Mouse (Mus musculus): ENCODE measurements at regions not wholly inside any gene's neighbourhood (a gene's known extent, or its start where the extent isn't known, plus 50 kb on each side); places are given as distances from the start of the nearest gene placed in this dataset.

DNA sequence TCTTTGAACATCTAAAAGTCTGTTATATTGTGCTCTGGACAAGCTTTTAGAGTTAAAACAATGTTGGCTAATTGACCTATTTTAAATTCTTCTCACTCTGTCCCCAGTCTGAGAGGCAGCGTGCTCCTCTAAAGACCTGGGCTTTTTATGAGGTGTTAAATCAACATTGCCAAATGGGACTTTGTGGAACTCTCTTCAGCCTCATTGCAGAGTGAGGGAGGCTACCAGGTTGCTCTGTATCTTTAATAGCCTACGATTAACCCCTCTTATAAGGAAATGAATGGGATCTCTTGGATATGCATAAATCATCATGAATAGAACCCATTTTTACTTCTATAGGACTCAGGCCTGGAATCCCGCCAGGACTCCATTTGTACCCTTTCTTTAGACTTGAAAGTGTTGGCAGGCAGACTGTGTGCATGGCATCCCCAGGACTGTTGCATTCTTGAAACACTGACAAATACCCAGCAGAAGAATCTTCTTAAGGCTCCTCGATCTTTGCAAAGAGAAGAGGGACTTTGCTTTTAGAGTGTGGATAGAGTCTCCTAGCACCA is 2157.1 kb downstream of the 4930444P10Rik start:
- no peak overlapping the region for H3K4me3 ChIP-seq (replicated peaks; ENCODE audit: insufficient read depth, low read depth, low read length)
- DNase-seq, result no peak
- 17% methylated on average over 4 of the region's 4 CpGs for WGBS
- no peak overlapping the region for H3K27ac ChIP-seq (ENCODE audit: insufficient read depth, low read length)
- no peaks in the 10 kb centered on the region for H3K27me3 ChIP-seq (ENCODE audit: control insufficient read depth, insufficient read depth, low read length)
- no peaks in the 10 kb centered on the region for H3K4me1 ChIP-seq (ENCODE audit: control insufficient read depth, insufficient read depth, low read length)
- no peak for TF ChIP-seq CTCF (IDR thresholded peaks at IDR 0.05; ENCODE audit: borderline replicate concordance, insufficient read depth, low read depth, low read length)
- TF ChIP-seq POLR2A (IDR thresholded peaks at IDR 0.05; ENCODE audit: borderline replicate concordance, insufficient read depth, low read length), result no peak

DNA sequence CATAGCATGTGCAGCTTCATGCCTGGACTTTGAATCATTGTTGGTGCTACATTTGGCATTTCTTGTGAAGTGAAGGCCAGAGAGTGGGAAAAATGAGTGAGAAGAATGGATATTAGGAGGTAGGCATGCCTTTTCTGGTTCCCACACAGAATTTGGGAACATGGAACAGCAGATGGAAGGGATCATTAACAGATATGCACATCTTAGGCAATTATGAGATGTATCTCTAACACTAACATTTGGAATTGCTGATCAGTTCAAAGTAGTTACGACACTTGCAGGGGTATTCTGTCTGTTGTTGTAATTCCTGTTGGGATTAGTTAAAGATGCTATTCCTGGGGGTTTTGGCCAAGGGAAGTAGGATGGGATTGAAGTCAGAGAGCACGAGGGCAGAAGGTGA is 2164.4 kb downstream of the 4930444P10Rik start:
- no peaks in the 10 kb centered on the region for H3K4me1 ChIP-seq (ENCODE audit: control insufficient read depth, insufficient read depth, low read length)
- no peaks in the 10 kb centered on the region for H3K27me3 ChIP-seq (ENCODE audit: control insufficient read depth, insufficient read depth, low read length)
- no peak for DNase-seq
- WGBS, result 65% methylated on average over 2 of the region's 2 CpGs
- H3K4me3 ChIP-seq (replicated peaks; ENCODE audit: insufficient read depth, low read depth, low read length), result no peak overlapping the region
- no peak for TF ChIP-seq POLR2A (IDR thresholded peaks at IDR 0.05; ENCODE audit: borderline replicate concordance, insufficient read depth, low read length)
- no peak for TF ChIP-seq CTCF (IDR thresholded peaks at IDR 0.05; ENCODE audit: borderline replicate concordance, insufficient read depth, low read depth, low read length)
- H3K27ac ChIP-seq (ENCODE audit: insufficient read depth, low read length), result no peak overlapping the region

DNA sequence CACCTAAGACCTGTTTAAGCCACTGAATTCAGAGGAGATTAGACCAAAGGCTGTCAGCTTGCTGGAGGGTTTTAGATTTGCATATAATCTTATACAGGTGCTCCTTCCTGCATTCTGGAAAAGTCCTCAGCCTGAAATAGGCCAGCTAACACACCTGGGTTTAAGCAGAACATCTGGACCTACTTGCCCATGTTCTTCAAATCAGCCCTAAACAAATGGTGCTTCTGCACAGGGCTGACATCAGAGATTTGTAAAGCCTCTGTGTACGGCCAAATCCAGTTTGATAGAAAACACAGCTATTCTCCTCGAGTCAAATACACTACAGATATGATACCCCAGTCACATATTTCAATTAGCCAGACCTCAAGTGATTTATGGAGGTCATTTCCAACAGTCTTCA is 2165.2 kb downstream of the 4930444P10Rik start:
- Histone ChIP-seq H3K4me1 (ENCODE audit: control insufficient read depth, insufficient read depth, low read length) (no peaks in the 10 kb centered on the region), H3K4me3 (replicated peaks; ENCODE audit: insufficient read depth, low read depth, low read length) (no peak overlapping the region), H3K27me3 (ENCODE audit: control insufficient read depth, insufficient read depth, low read length) (no peaks in the 10 kb centered on the region), H3K27ac (ENCODE audit: insufficient read depth, low read length) (no peak overlapping the region)
- 78% methylated on average over 2 of the region's 2 CpGs for WGBS
- TF ChIP-seq POLR2A (IDR thresholded peaks at IDR 0.05; ENCODE audit: borderline replicate concordance, insufficient read depth, low read length) (no peak), CTCF (IDR thresholded peaks at IDR 0.05; ENCODE audit: borderline replicate concordance, insufficient read depth, low read depth, low read length) (no peak)
- no peak for DNase-seq

DNA sequence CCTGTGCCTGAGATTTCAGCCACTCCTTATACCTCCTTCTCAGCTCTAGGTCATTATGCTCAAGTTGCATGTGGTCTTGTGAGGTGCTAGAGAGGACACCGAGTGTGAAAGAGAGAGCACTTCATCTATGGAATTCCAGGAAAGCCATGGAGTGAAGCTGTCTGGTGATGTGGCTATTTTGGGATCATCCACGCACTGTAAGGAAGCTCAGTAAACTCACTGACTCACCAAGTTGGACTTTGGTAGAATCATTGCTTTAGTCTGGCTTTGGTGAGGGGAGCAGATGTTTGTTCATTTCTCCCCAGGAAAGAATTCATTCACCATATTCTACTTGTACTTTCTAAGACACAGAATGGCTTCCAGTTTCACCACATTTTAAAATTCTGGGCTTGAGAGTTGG is 2167.1 kb downstream of the 4930444P10Rik start:
- no peak for TF ChIP-seq POLR2A (IDR thresholded peaks at IDR 0.05; ENCODE audit: borderline replicate concordance, insufficient read depth, low read length)
- no peak for TF ChIP-seq CTCF (IDR thresholded peaks at IDR 0.05; ENCODE audit: borderline replicate concordance, insufficient read depth, low read depth, low read length)
- 89% methylated on average over 2 of the region's 2 CpGs for WGBS

DNA sequence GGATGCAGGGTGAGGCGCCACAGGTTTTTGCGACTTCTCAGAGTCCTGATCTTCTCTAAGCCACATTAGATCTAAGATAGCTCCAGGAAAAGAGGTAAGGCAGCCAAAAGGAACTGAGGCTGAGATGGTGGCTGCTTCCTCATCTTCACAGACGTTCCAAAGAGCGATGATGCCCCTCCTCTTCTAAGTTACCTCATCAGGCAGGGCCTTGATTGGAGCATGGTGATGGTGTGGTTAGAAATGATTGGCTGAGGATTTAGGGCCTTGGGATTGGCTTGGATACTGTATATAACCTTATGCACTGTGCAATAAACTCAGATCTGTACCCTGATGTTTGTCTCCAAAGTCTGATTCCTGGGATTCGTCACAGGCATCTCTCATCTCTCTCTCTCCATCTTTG is 2177.9 kb downstream of the 4930444P10Rik start:
- Histone ChIP-seq H3K27ac (ENCODE audit: insufficient read depth, low read length) (no peak overlapping the region), H3K27me3 (ENCODE audit: control insufficient read depth, insufficient read depth, low read length) (no peaks in the 10 kb centered on the region), H3K4me1 (ENCODE audit: control insufficient read depth, insufficient read depth, low read length) (no peaks in the 10 kb centered on the region), H3K4me3 (replicated peaks; ENCODE audit: insufficient read depth, low read depth, low read length) (no peak overlapping the region)
- TF ChIP-seq POLR2A (IDR thresholded peaks at IDR 0.05; ENCODE audit: borderline replicate concordance, insufficient read depth, low read length), result no peak
- no peak for TF ChIP-seq CTCF (IDR thresholded peaks at IDR 0.05; ENCODE audit: borderline replicate concordance, insufficient read depth, low read depth, low read length)
- 89% methylated on average over 5 of the region's 5 CpGs for WGBS
- no peak for DNase-seq

More for the DNA sequence above, 2167.1 kb downstream of the 4930444P10Rik start:
- no peak overlapping the region for H3K27ac ChIP-seq (ENCODE audit: insufficient read depth, low read length)
- H3K27me3 ChIP-seq (ENCODE audit: control insufficient read depth, insufficient read depth, low read length), result no peaks in the 10 kb centered on the region
- H3K4me1 ChIP-seq (ENCODE audit: control insufficient read depth, insufficient read depth, low read length), result no peaks in the 10 kb centered on the region
- DNase-seq, result no peak
- no peak overlapping the region for H3K4me3 ChIP-seq (replicated peaks; ENCODE audit: insufficient read depth, low read depth, low read length)

DNA sequence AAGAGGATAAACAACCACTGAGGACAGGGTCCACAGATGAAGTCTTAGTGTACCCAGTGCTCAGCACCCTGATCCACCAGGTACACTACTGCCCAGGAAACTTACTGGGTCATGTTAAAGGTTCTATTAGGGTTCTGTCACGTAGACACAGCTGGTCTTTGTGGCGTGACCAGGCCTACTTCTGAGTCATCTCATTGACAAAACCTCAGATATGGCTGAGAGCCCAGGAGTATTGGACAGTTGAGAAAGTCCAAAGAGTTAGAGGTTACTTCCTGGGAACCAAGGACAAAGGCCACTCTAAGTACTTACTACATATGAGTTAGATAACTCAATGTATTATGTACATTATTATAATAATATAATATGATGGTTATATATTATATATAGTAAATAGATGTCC is 2214.0 kb downstream of the 4930444P10Rik start:
- Histone ChIP-seq H3K27ac (ENCODE audit: insufficient read depth, low read length) (no peak overlapping the region), H3K27me3 (ENCODE audit: control insufficient read depth, insufficient read depth, low read length) (no peaks in the 10 kb centered on the region), H3K4me1 (ENCODE audit: control insufficient read depth, insufficient read depth, low read length) (no peaks in the 10 kb centered on the region), H3K4me3 (replicated peaks; ENCODE audit: insufficient read depth, low read depth, low read length) (no peak overlapping the region)
- TF ChIP-seq CTCF (IDR thresholded peaks at IDR 0.05; ENCODE audit: borderline replicate concordance, insufficient read depth, low read depth, low read length) (no peak), POLR2A (IDR thresholded peaks at IDR 0.05; ENCODE audit: borderline replicate concordance, insufficient read depth, low read length) (no peak)
- no peak for DNase-seq
- 83% methylated on average over 2 of the region's 2 CpGs for whole genome bisulfite sequencing

DNA sequence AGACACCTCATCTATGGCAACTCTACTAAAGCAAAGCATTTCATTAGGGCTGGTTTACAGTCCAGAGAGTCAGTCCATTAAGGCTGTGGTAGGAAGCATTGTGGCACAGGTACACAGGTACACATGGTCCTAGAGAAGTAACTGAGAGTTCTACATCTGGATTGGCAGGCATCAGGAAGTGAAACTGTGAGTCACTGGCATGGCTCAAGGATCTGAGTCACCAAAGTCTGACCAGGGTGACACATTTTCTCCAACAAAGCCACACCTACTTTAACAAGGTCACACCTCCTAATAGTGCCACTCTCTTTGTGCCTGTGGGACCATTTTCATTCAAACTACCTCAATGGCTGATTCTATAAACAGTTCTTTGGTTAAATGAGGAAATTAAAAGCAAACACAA is 2219.2 kb downstream of the 4930444P10Rik start:
- DNase-seq, result no peak
- no peak for TF ChIP-seq CTCF (IDR thresholded peaks at IDR 0.05; ENCODE audit: borderline replicate concordance, insufficient read depth, low read depth, low read length)
- TF ChIP-seq POLR2A (IDR thresholded peaks at IDR 0.05; ENCODE audit: borderline replicate concordance, insufficient read depth, low read length), result no peak
- no peaks in the 10 kb centered on the region for H3K27me3 ChIP-seq (ENCODE audit: control insufficient read depth, insufficient read depth, low read length)
- no peak overlapping the region for H3K27ac ChIP-seq (ENCODE audit: insufficient read depth, low read length)
- no peak overlapping the region for H3K4me3 ChIP-seq (replicated peaks; ENCODE audit: insufficient read depth, low read depth, low read length)
- no peaks in the 10 kb centered on the region for H3K4me1 ChIP-seq (ENCODE audit: control insufficient read depth, insufficient read depth, low read length)

DNA sequence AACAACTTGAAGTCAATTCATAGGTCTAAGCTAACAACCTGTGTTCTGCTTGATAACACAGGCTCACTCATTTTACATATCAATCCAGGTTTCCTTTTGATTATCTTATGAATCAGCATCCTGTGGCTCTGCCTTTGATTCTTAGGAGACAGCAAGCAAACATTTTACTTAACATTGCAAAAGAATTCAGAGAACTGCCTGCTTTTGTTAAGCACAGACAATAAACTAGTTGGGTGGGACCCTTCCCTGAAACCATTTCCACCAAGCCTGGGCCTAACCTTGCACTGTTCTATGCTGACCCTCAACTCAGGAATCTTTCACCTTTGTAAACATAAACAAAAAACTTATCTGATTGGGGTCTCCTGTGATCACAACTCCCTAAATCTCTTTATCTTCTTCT is 2220.6 kb downstream of the 4930444P10Rik start:
- no peak for DNase-seq
- H3K27ac ChIP-seq (ENCODE audit: insufficient read depth, low read length), result no peak overlapping the region
- TF ChIP-seq POLR2A (IDR thresholded peaks at IDR 0.05; ENCODE audit: borderline replicate concordance, insufficient read depth, low read length), result no peak
- no peak for TF ChIP-seq CTCF (IDR thresholded peaks at IDR 0.05; ENCODE audit: borderline replicate concordance, insufficient read depth, low read depth, low read length)
- no peaks in the 10 kb centered on the region for H3K4me1 ChIP-seq (ENCODE audit: control insufficient read depth, insufficient read depth, low read length)
- no peak overlapping the region for H3K4me3 ChIP-seq (replicated peaks; ENCODE audit: insufficient read depth, low read depth, low read length)
- no peaks in the 10 kb centered on the region for H3K27me3 ChIP-seq (ENCODE audit: control insufficient read depth, insufficient read depth, low read length)

All from cerebellum, adult 2 months (tissue).